Mouse (Mus musculus) megakaryocyte, embryonic 14.5 days (primary cell): ENCODE measurements around the gene Mbd6. TPM values are rescaled to one million over a fixed set of nuclear protein-coding genes. Genes with fewer than 3 reads are reported as not detected.
"Not testable (repeated sequence)": the region's sequence is repeated elsewhere in the genome, so short reads cannot be mapped to it uniquely, and the experiment has no call there.

Source experiments
- H3K27me3 ChIP-seq: replicated peaks from 2 replicates; pipeline ENCODE3; 2012; ENCODE audit warnings: inconsistent platforms
- H3K36me3 ChIP-seq: replicated peaks from 2 replicates; pipeline ENCODE3; 2012; ENCODE audit warnings: low read length, inconsistent platforms, mixed read lengths
- H3K4me1 ChIP-seq: 2 replicates; pipeline ENCODE4 v1.6.1; 2012; ENCODE audit warnings: inconsistent platforms
- H3K4me3 ChIP-seq: replicated peaks from 2 replicates; pipeline ENCODE3; 2012; ENCODE audit warnings: moderate library complexity, mild to moderate bottlenecking, inconsistent platforms
- H3K9me3 ChIP-seq: 2 replicates; pipeline ENCODE4 v1.6.1; 2012; ENCODE audit warnings: inconsistent platforms
- FLI1 ChIP-seq: IDR thresholded peaks from 2 replicates; pipeline ENCODE4 v1.6.1; 2012; ENCODE audit warnings: low read length, inconsistent platforms, mixed read lengths
- GATA1 ChIP-seq: IDR thresholded peaks from 3 replicates; pipeline ENCODE4 v1.6.1; 2012; ENCODE audit warnings: mixed read lengths, low read length, inconsistent platforms, borderline replicate concordance
- polyA plus RNA-seq: library from polyadenylated mRNA; stranded (reverse); fragments of >175 nt; gene quantifications from 2 replicates; pipeline ENCODE4 v1.2.3, GENCODE M21; 2012; ENCODE audit warnings: low replicate concordance; ENCODE audit not compliant: insufficient read depth

Gene Mbd6
- polyA plus RNA-seq, 1 experiment: 245 TPM

GRCm38 (mm10) chr10:127312858-127313257 lies 24.0 kb upstream of the Mbd6 start:
- Histone ChIP-seq H3K9me3 (peaks cover 3% of the 10 kb centered on the region; the same call in 1 of the 2 replicates), H3K4me3 (no peak overlapping the region), H3K27me3 (no peaks in the 10 kb centered on the region), H3K4me1 (peaks cover 51% of the 10 kb centered on the region), H3K36me3 (peaks cover 25% of the 10 kb centered on the region)
- TF ChIP-seq GATA1 (no peak), FLI1 (no peak)

GRCm38 (mm10) chr10:127312356-127312676 lies 23.5 kb upstream of the Mbd6 start:
- no peaks in the 10 kb centered on the region for H3K27me3 ChIP-seq
- peak overlapping the region; percentile 97 for H3K4me3 ChIP-seq
- peaks cover 46% of the 10 kb centered on the region for H3K4me1 ChIP-seq
- TF ChIP-seq GATA1 (no peak), FLI1 (no peak)
- peaks cover 3% of the 10 kb centered on the region; the same call in 1 of the 2 replicates for H3K9me3 ChIP-seq
- H3K36me3 ChIP-seq: peaks cover 31% of the 10 kb centered on the region

GRCm38 (mm10) chr10:127311476-127312355 lies 22.9 kb upstream of the Mbd6 start, which contains the start of gene Mars:
Mars (minus strand) TSS chr10:127311786.
- Histone ChIP-seq H3K4me1 (peaks cover 43% of the 10 kb centered on the region), H3K27me3 (no peaks in the 10 kb centered on the region), H3K9me3 (peaks cover 3% of the 10 kb centered on the region; the same call in 1 of the 2 replicates), H3K36me3 (peaks cover 37% of the 10 kb centered on the region), H3K4me3 (peak within 1 kb of the TSS; percentile 97)
- TF ChIP-seq GATA1 (no peak), FLI1 (peak; percentile 83)

GRCm38 (mm10) chr10:127310523-127311475 lies 22.0 kb upstream of the Mbd6 start:
- peak overlapping the region; percentile 97 for H3K4me3 ChIP-seq
- TF ChIP-seq GATA1 (no peak), FLI1 (no peak)
- H3K4me1 ChIP-seq: peaks cover 45% of the 10 kb centered on the region
- peaks cover 46% of the 10 kb centered on the region for H3K36me3 ChIP-seq
- no peaks in the 10 kb centered on the region for H3K27me3 ChIP-seq
- peaks cover 3% of the 10 kb centered on the region; the same call in 1 of the 2 replicates for H3K9me3 ChIP-seq

- H3K27me3 ChIP-seq, H3K4me3 ChIP-seq, H3K9me3 ChIP-seq: not testable (repeated sequence)
- Histone ChIP-seq H3K4me1 (peaks cover 52% of the 10 kb centered on the region), H3K36me3 (peaks cover 62% of the 10 kb centered on the region)
Measured at GRCm38 (mm10) chr10:127309167-127309566, 20.3 kb upstream of the Mbd6 start.

GRCm38 (mm10) chr10:127303136-127303535 lies 14.3 kb upstream of the Mbd6 start:
- H3K4me3 ChIP-seq: peak overlapping the region; percentile 60
- H3K4me1 ChIP-seq: peaks cover 13% of the 10 kb centered on the region
- peaks cover 99% of the 10 kb centered on the region for H3K36me3 ChIP-seq
- TF ChIP-seq FLI1 (no peak), GATA1 (no peak)
- H3K27me3 ChIP-seq: no peaks in the 10 kb centered on the region
- H3K9me3 ChIP-seq: no peaks in the 10 kb centered on the region

GRCm38 (mm10) chr10:127300361-127300760 lies 11.5 kb upstream of the Mbd6 start:
- peaks cover 99% of the 10 kb centered on the region for H3K36me3 ChIP-seq

GRCm38 (mm10) chr10:127297015-127297871 lies 8.4 kb upstream of the Mbd6 start:
- H3K9me3 ChIP-seq: no peaks in the 10 kb centered on the region
- TF ChIP-seq FLI1: no peak
- peaks cover 99% of the 10 kb centered on the region for H3K36me3 ChIP-seq
- H3K4me3 ChIP-seq: peak overlapping the region; percentile 55
- no peaks in the 10 kb centered on the region for H3K27me3 ChIP-seq
- peaks cover 53% of the 10 kb centered on the region for H3K4me1 ChIP-seq

More at GRCm38 (mm10) chr10:127300361-127300760, 11.5 kb upstream of the Mbd6 start:
- Histone ChIP-seq H3K4me1 (peaks cover 30% of the 10 kb centered on the region), H3K9me3 (no peaks in the 10 kb centered on the region), H3K4me3 (no peak overlapping the region), H3K27me3 (no peaks in the 10 kb centered on the region)
- TF ChIP-seq GATA1: no peak
- TF ChIP-seq FLI1: no peak

- peaks cover 57% of the 10 kb centered on the region for H3K4me1 ChIP-seq
Measured at GRCm38 (mm10) chr10:127295986-127296794, 7.4 kb upstream of the Mbd6 start.

More at GRCm38 (mm10) chr10:127295986-127296794, 7.4 kb upstream of the Mbd6 start:
- Histone ChIP-seq H3K36me3 (peaks cover 98% of the 10 kb centered on the region), H3K27me3 (no peaks in the 10 kb centered on the region), H3K4me3 (peak overlapping the region; percentile 63), H3K9me3 (no peaks in the 10 kb centered on the region)
- TF ChIP-seq FLI1 (no peak), GATA1 (no peak)
